Mouse (Mus musculus): ENCODE measurements at regions not wholly inside any gene's neighbourhood (a gene's known extent, or its start where the extent isn't known, plus 50 kb on each side); places are given as distances from the start of the nearest gene placed in this dataset.

DNA sequence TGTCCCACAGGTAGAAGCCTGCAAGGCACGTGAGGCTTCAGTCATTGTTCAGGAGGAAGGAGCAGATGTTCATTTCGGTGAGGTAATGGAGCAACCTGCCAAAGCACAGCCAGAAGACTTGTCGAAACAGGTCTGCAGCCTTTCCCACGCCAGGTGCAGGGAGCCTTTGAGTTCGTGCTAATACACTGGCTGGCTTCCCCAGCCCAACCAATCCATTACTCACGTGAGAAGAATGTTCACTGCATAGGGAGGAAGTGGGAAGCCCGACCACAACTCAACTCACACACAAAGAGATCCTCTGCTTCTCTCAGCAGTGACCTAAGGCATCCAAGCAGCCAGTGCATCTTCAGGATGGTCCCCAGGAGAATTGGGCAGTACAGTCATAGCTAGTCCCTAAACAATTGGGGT, 153.0 kb upstream of the Hes1 start:
- no peaks in the 10 kb centered on the region for H3K27me3 ChIP-seq (ENCODE audit: control insufficient read depth, insufficient read depth, insufficient read length)

DNA sequence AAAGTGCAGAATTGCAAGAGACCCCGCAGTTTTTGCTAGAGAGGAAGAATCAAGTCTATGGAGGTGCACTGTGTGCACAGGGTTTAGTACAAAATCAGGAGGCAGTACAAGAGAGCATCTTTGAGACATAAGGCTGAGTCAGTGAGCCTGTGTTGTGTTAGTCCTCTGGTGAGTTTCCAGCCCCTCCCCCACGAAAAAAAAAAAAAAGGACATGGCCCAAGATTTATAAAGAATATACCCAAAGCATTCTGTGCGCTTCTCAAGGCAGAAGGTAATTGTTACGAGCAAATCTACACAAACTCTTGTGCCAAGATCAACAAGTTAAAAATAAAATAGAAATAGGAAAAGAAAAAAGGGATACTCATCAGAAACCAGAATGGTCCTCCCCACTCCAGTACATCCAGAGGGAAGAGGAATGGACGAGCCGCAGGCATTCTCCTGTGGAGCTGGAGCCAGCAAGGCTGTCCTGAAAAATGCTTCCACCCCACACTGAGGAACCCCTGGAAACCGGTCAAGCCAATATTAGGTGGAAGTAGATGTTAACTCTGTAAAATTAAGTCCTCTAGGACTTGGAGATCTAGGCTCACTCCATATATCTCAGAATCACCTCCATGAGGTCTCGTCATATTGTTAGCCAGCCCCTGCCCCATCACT, 150.7 kb upstream of the Hes1 start:
- Histone ChIP-seq H3K36me3 (ENCODE audit: control insufficient read depth, insufficient read depth) (no peaks in the 10 kb centered on the region), H3ac (ENCODE audit: control insufficient read depth, insufficient read length) (no peak overlapping the region), H3K4me3 (no peak overlapping the region), H3K27me3 (ENCODE audit: control insufficient read depth, insufficient read depth, insufficient read length) (no peaks in the 10 kb centered on the region), H3K4me2 (ENCODE audit: low read depth) (no peak overlapping the region), H3K79me2 (ENCODE audit: control insufficient read depth, insufficient read depth) (no peaks in the 10 kb centered on the region)
- no peak for TF ChIP-seq CEBPB (IDR thresholded peaks at IDR 0.05; ENCODE audit: insufficient read depth, poor library complexity, severe bottlenecking)
- TF ChIP-seq USF1 (IDR thresholded peaks at IDR 0.05; ENCODE audit: low read depth), result no peak
- no peak for TF ChIP-seq TCF12 (IDR thresholded peaks at IDR 0.05; ENCODE audit: insufficient read depth, poor library complexity, severe bottlenecking)
- no peak for TF ChIP-seq POLR2A (IDR thresholded peaks at IDR 0.05; ENCODE audit: insufficient read length, low read depth)
- TF ChIP-seq TCF3 (IDR thresholded peaks at IDR 0.05; ENCODE audit: insufficient read length, low read depth), result no peak
- TF ChIP-seq SRF (IDR thresholded peaks at IDR 0.05; ENCODE audit: control insufficient read depth, insufficient read length, low read depth), result no peak
- no peak for TF ChIP-seq POLR2AphosphoS2 (IDR thresholded peaks at IDR 0.05; ENCODE audit: insufficient read length, low read depth)
- no peak for TF ChIP-seq E2F4 (IDR thresholded peaks at IDR 0.05; ENCODE audit: insufficient read depth)
- TF ChIP-seq MYOG (IDR thresholded peaks at IDR 0.05; ENCODE audit: control insufficient read depth in 1 of 3, insufficient read depth in 1 of 3, insufficient read length in 2 of 3, low read depth in 2 of 3), result no peak
- TF ChIP-seq REST (IDR thresholded peaks at IDR 0.05; ENCODE audit: insufficient read depth, insufficient read length), result no peak
- no peak for TF ChIP-seq MYOD1 (IDR thresholded peaks at IDR 0.05; ENCODE audit: control insufficient read depth in 1 of 3, insufficient read length in 2 of 3, low read depth in 2 of 3)
- no peak for TF ChIP-seq MAX (IDR thresholded peaks at IDR 0.05; ENCODE audit: low read depth)

More for the DNA sequence above, 153.0 kb upstream of the Hes1 start:
- TF ChIP-seq USF1 (IDR thresholded peaks at IDR 0.05; ENCODE audit: low read depth) (no peak), MYOD1 (IDR thresholded peaks at IDR 0.05; ENCODE audit: control insufficient read depth in 1 of 3, insufficient read length in 2 of 3, low read depth in 2 of 3) (peak in 2 of 3 experiments; percentile 78 to 88), MYOG (IDR thresholded peaks at IDR 0.05; ENCODE audit: control insufficient read depth in 1 of 3, insufficient read depth in 1 of 3, insufficient read length in 2 of 3, low read depth in 2 of 3) (peak in 1 of 3 experiments; percentile 24), TCF3 (IDR thresholded peaks at IDR 0.05; ENCODE audit: insufficient read length, low read depth) (no peak), TCF12 (IDR thresholded peaks at IDR 0.05; ENCODE audit: insufficient read depth, poor library complexity, severe bottlenecking) (no peak), MAX (IDR thresholded peaks at IDR 0.05; ENCODE audit: low read depth) (no peak), POLR2A (IDR thresholded peaks at IDR 0.05; ENCODE audit: insufficient read length, low read depth) (no peak), E2F4 (IDR thresholded peaks at IDR 0.05; ENCODE audit: insufficient read depth) (no peak), CEBPB (IDR thresholded peaks at IDR 0.05; ENCODE audit: insufficient read depth, poor library complexity, severe bottlenecking) (0 out of 2 replicates have a peak, but pooled peaks have one; percentile 23), SRF (IDR thresholded peaks at IDR 0.05; ENCODE audit: control insufficient read depth, insufficient read length, low read depth) (no peak), POLR2AphosphoS2 (IDR thresholded peaks at IDR 0.05; ENCODE audit: insufficient read length, low read depth) (no peak), REST (IDR thresholded peaks at IDR 0.05; ENCODE audit: insufficient read depth, insufficient read length) (no peak)
- Histone ChIP-seq H3K4me3 (no peak overlapping the region), H3K4me2 (ENCODE audit: low read depth) (peak overlapping the region; percentile 75), H3K36me3 (ENCODE audit: control insufficient read depth, insufficient read depth) (no peaks in the 10 kb centered on the region), H3ac (ENCODE audit: control insufficient read depth, insufficient read length) (no peak overlapping the region), H3K79me2 (ENCODE audit: control insufficient read depth, insufficient read depth) (no peaks in the 10 kb centered on the region)

DNA sequence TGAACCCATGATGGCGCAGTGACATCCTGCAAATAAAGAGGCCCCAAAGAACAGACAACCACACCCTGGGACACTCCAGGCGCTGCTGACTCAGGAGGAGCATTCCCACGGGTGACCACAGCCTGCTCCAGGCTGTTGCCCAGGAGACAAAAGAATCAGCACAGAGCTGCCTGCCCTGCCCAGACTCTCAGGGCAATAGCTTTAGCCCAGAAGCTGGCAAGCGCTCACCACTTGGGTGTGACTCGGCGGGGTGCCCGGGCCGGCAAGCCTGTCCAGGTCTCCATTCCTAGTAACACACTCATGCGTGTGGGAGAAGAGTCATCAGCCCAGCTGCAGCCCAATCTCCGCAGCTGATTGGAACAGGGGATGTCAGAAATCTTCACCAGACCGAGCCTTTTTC, 148.8 kb upstream of the Hes1 start:
- no peak overlapping the region for H3K4me3 ChIP-seq

DNA sequence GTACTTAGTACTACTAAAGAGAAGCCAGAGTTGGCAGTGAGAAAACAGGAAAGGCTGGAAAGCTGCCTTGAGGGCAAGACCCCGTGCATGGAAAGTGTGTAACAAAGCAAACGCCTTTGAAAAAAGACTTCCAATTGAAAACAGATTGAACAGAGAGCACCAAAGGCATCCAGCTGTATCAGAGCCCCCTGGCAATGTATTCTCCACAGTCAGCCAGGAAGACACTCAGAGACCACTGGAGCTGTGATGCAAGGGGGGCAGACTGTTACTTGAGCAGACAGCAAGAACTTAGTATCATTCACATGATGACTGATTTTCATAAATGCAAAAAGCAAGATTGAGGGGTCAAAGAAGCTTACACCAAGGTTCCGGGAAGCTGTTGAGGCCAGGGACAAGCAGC, 146.2 kb upstream of the Hes1 start:
- Histone ChIP-seq H3ac (ENCODE audit: control insufficient read depth, insufficient read length) (no peak overlapping the region), H3K36me3 (ENCODE audit: control insufficient read depth, insufficient read depth) (no peaks in the 10 kb centered on the region), H3K4me3 (no peak overlapping the region), H3K79me2 (ENCODE audit: control insufficient read depth, insufficient read depth) (no peaks in the 10 kb centered on the region), H3K27me3 (ENCODE audit: control insufficient read depth, insufficient read depth, insufficient read length) (no peaks in the 10 kb centered on the region), H3K4me2 (ENCODE audit: low read depth) (no peak overlapping the region)
- TF ChIP-seq MYOD1 (IDR thresholded peaks at IDR 0.05; ENCODE audit: control insufficient read depth in 1 of 3, insufficient read length in 2 of 3, low read depth in 2 of 3) (no peak), TCF12 (IDR thresholded peaks at IDR 0.05; ENCODE audit: insufficient read depth, poor library complexity, severe bottlenecking) (no peak)

More for the DNA sequence above, 148.8 kb upstream of the Hes1 start:
- Histone ChIP-seq H3K79me2 (ENCODE audit: control insufficient read depth, insufficient read depth) (no peaks in the 10 kb centered on the region), H3K4me2 (ENCODE audit: low read depth) (peak overlapping the region; percentile 60), H3ac (ENCODE audit: control insufficient read depth, insufficient read length) (no peak overlapping the region), H3K36me3 (ENCODE audit: control insufficient read depth, insufficient read depth) (no peaks in the 10 kb centered on the region), H3K27me3 (ENCODE audit: control insufficient read depth, insufficient read depth, insufficient read length) (no peaks in the 10 kb centered on the region)
- TF ChIP-seq MYOG (IDR thresholded peaks at IDR 0.05; ENCODE audit: control insufficient read depth in 1 of 3, insufficient read depth in 1 of 3, insufficient read length in 2 of 3, low read depth in 2 of 3) (peak in 1 of 3 experiments; percentile 74), MYOD1 (IDR thresholded peaks at IDR 0.05; ENCODE audit: control insufficient read depth in 1 of 3, insufficient read length in 2 of 3, low read depth in 2 of 3) (peak in 2 of 3 experiments; percentile 45 to 79), TCF12 (IDR thresholded peaks at IDR 0.05; ENCODE audit: insufficient read depth, poor library complexity, severe bottlenecking) (peak; percentile 38), TCF3 (IDR thresholded peaks at IDR 0.05; ENCODE audit: insufficient read length, low read depth) (peak; percentile 3), MAX (IDR thresholded peaks at IDR 0.05; ENCODE audit: low read depth) (no peak), REST (IDR thresholded peaks at IDR 0.05; ENCODE audit: insufficient read depth, insufficient read length) (no peak)

DNA sequence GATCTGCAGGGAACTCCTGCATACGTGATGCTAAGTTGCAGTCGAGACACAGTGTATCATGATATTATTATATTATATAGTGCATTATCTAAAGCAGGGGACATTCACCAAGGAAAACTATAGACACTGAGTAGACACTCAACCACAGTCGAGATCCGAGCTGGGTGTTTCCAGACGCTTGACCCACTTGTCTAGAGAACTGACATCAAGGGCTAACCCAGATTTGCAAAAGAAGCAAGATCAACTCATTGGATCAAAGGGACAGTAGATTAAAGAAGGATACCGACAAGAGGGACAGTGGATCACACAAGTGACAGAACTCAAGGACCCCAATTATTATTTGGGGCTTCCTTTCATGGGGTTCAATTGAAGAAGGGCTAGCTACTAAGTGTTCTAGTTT, 145.8 kb upstream of the Hes1 start:
- no peak overlapping the region for H3K4me3 ChIP-seq
- H3K79me2 ChIP-seq (ENCODE audit: control insufficient read depth, insufficient read depth), result no peaks in the 10 kb centered on the region
- TF ChIP-seq POLR2A (IDR thresholded peaks at IDR 0.05; ENCODE audit: insufficient read length, low read depth) (no peak), MYOG (IDR thresholded peaks at IDR 0.05; ENCODE audit: control insufficient read depth in 1 of 3, insufficient read depth in 1 of 3, insufficient read length in 2 of 3, low read depth in 2 of 3) (no peak), CEBPB (IDR thresholded peaks at IDR 0.05; ENCODE audit: insufficient read depth, poor library complexity, severe bottlenecking) (no peak)
- no peak overlapping the region for H3K4me2 ChIP-seq (ENCODE audit: low read depth)
- no peaks in the 10 kb centered on the region for H3K27me3 ChIP-seq (ENCODE audit: control insufficient read depth, insufficient read depth, insufficient read length)
- no peak overlapping the region for H3ac ChIP-seq (ENCODE audit: control insufficient read depth, insufficient read length)
- no peaks in the 10 kb centered on the region for H3K36me3 ChIP-seq (ENCODE audit: control insufficient read depth, insufficient read depth)
